Comparison of ENCODE assay signal across 7 mouse cellular contexts in the genomic region with DNA sequence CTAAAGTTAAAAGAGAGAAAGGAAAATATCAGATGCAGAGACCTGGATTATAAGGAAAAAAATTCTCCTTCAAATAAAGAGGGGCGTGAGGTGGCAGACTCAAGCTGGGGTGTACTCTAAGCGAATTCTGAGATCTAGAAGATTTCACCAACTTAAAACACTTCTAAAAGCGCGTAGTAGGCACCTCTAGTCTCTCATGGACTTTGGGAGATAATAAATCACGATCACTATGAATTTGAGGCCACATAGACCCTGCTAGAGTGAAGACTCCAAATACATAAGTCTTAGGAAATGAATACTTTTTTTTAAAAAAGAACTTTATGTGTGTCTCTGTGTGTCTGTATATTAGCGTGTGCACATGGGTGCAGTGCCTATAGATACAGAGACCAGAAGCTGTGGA. TPM values are rescaled to one million over a fixed set of nuclear protein-coding genes. Genes with fewer than 3 reads are reported as not detected.
DNase-seq lines count a peak whose midpoint lies in the region; ATAC-seq and TF ChIP-seq lines count a peak whose summit lies in the region.

No protein-coding gene starts in this region.

- no peak overlapping the region for H3ac ChIP-seq in myocyte (ENCODE audit: control insufficient read depth, insufficient read length)

- H3K4me3 ChIP-seq in left cerebral cortex, adult 2 months = peak overlapping the region; percentile 77; the same call in 1 of the 2 replicates
- peak overlapping the region; percentile 56; the same call in 1 of the 2 replicates for H3K4me3 ChIP-seq in forebrain, embryonic 12.5 days (replicated peaks)
- H3K4me3 ChIP-seq in limb, embryonic 10.5 days = peak overlapping the region; percentile 64
- H3K4me3 ChIP-seq in myocyte = peak overlapping the region; percentile 28

- ATAC-seq in forebrain, embryonic 12.5 days (ENCODE audit: low FRiP score) = no peak

- H3K9ac ChIP-seq in forebrain, embryonic 12.5 days = peak overlapping the region; percentile 72; the same call in 1 of the 2 replicates

- H3K4me2 ChIP-seq in forebrain, embryonic 12.5 days = peak overlapping the region; percentile 88
- peak overlapping the region; percentile 66 for H3K4me2 ChIP-seq in myocyte (ENCODE audit: low read depth)

- no peaks in the 10 kb centered on the region for H3K9me3 ChIP-seq in forebrain, embryonic 12.5 days
- H3K9me3 ChIP-seq in limb, embryonic 10.5 days (replicated peaks) = no peaks in the 10 kb centered on the region

- H3K36me3 ChIP-seq in forebrain, embryonic 12.5 days (replicated peaks) = peaks cover 23% of the 10 kb centered on the region
- peaks cover 36% of the 10 kb centered on the region for H3K36me3 ChIP-seq in limb, embryonic 10.5 days
- peaks cover 22% of the 10 kb centered on the region for H3K36me3 ChIP-seq in myocyte (ENCODE audit: control insufficient read depth, insufficient read depth)

- intact Hi-C loops in left cerebral cortex, adult 2 months (cut with DNase I) = loop anchor here (2.0 kb wide), 1 partner anchor 15 kb away; a partner anchor contains a TSS

- TF ChIP-seq CTCF in left cerebral cortex, adult 2 months (IDR thresholded peaks at IDR 0.05) = no peak

- peaks cover 19% of the 10 kb centered on the region for H3K79me2 ChIP-seq in myocyte (ENCODE audit: control insufficient read depth, insufficient read depth)

- no peak overlapping the region for H3K27ac ChIP-seq in left cerebral cortex, adult 2 months
- no peak overlapping the region for H3K27ac ChIP-seq in forebrain, embryonic 12.5 days
- peak overlapping the region; percentile 81; the same call in 1 of the 2 replicates for H3K27ac ChIP-seq in limb, embryonic 10.5 days

- no peak for TF ChIP-seq POLR2A in myocyte (IDR thresholded peaks at IDR 0.05; ENCODE audit: insufficient read length, low read depth)

- 68% methylated on average over 6 of the region's 6 CpGs for WGBS in forebrain, embryonic 12.5 days
- WGBS in limb, embryonic 10.5 days = 67% methylated on average over 6 of the region's 6 CpGs

- no peaks in the 10 kb centered on the region for H3K27me3 ChIP-seq in forebrain, embryonic 12.5 days
- H3K27me3 ChIP-seq in limb, embryonic 10.5 days (ENCODE audit: low read depth, poor library complexity, severe bottlenecking) = no peaks in the 10 kb centered on the region
- H3K27me3 ChIP-seq in myocyte (ENCODE audit: control insufficient read depth, insufficient read depth, insufficient read length) = no peaks in the 10 kb centered on the region

- peaks cover 51% of the 10 kb centered on the region for H3K4me1 ChIP-seq in forebrain, embryonic 12.5 days
- H3K4me1 ChIP-seq in limb, embryonic 10.5 days = peaks cover 64% of the 10 kb centered on the region

- no peak for DNase-seq in left cerebral cortex, adult 2 months (ENCODE audit: extremely low spot score in 1 of 2, low spot score in 2 of 2)
- DNase-seq in left cerebral cortex, adult 8-10 months (ENCODE audit: low spot score in 2 of 2) = no peak
- no peak for DNase-seq in limb, embryonic 10.5 days (ENCODE audit: low spot score)
- no peak for DNase-seq in gastrocnemius, adult 18-20 months (ENCODE audit: low spot score)
- no peak for DNase-seq in cerebellum, postnatal 4 days (ENCODE audit: low spot score in 2 of 2)

TF ChIP-seq in myocyte, 11 proteins besides CTCF, POLR2A, EP300 and RAD21:
- TF ChIP-seq MYOG (IDR thresholded peaks at IDR 0.05; ENCODE audit: control insufficient read depth in 1 of 3, insufficient read depth in 1 of 3, insufficient read length in 2 of 3, low read depth in 2 of 3) = no peak
- TF ChIP-seq TCF12 (IDR thresholded peaks at IDR 0.05; ENCODE audit: insufficient read depth, poor library complexity, severe bottlenecking) = no peak
- no peak for TF ChIP-seq MAX (IDR thresholded peaks at IDR 0.05; ENCODE audit: low read depth)
- TF ChIP-seq REST (IDR thresholded peaks at IDR 0.05; ENCODE audit: insufficient read depth, insufficient read length) = no peak
- no peak for TF ChIP-seq E2F4 (IDR thresholded peaks at IDR 0.05; ENCODE audit: insufficient read depth)
- TF ChIP-seq USF1 (IDR thresholded peaks at IDR 0.05; ENCODE audit: low read depth) = no peak
- no peak for TF ChIP-seq MYOD1 (IDR thresholded peaks at IDR 0.05; ENCODE audit: control insufficient read depth in 1 of 3, insufficient read length in 2 of 3, low read depth in 2 of 3)
- TF ChIP-seq TCF3 (IDR thresholded peaks at IDR 0.05; ENCODE audit: insufficient read length, low read depth) = no peak
- TF ChIP-seq SRF (IDR thresholded peaks at IDR 0.05; ENCODE audit: control insufficient read depth, insufficient read length, low read depth) = no peak
- no peak for TF ChIP-seq POLR2AphosphoS2 (IDR thresholded peaks at IDR 0.05; ENCODE audit: insufficient read length, low read depth)
- TF ChIP-seq CEBPB (IDR thresholded peaks at IDR 0.05; ENCODE audit: insufficient read depth, poor library complexity, severe bottlenecking) = no peak
TF ChIP-seq in myocyte: peak in this region for 0.

RNA-seq across cellular contexts. Expression of a gene that starts 0.5 kb away (rescaled TPM):
- total RNA-seq in left cerebral cortex, adult 2 months (2021) = 10 to 100 TPM; 59.4 to 62.5 TPM
- total RNA-seq in left cerebral cortex, adult 8-10 months (2022) = 10 to 100 TPM; 57.9 to 68.3 (median 61.2) TPM
- polyA plus RNA-seq in forebrain, embryonic 12.5 days (2016; fragmentation: Nextera tagmentation; extraction: Ambion mirVana) = 43.5 and 48.4 TPM in 2 replicates
- 36.4 and 52.1 TPM in 2 replicates for polyA plus RNA-seq in limb, embryonic 10.5 days (2016; fragmentation: Nextera tagmentation; extraction: Ambion mirVana)
- polyA plus RNA-seq in myocyte (2012; fragmentation: generic; extraction: Trizol) = 130 TPM
- 100 to 1,000 TPM; 319 to 378 TPM for total RNA-seq in gastrocnemius, adult 18-20 months (2021)

RNA-seq across cellular contexts. Expression of a gene that starts 1.1 kb away (rescaled TPM):
- total RNA-seq in left cerebral cortex, adult 2 months (2021) = 100 to 1,000 TPM; 818 to 875 TPM
- total RNA-seq in left cerebral cortex, adult 8-10 months (2022) = 100 to 1,000 TPM; 721 to 849 (median 797) TPM
- polyA plus RNA-seq in forebrain, embryonic 12.5 days (2016; fragmentation: Nextera tagmentation; extraction: Ambion mirVana) = 20.3 and 24.9 TPM in 2 replicates
- polyA plus RNA-seq in limb, embryonic 10.5 days (2016; fragmentation: Nextera tagmentation; extraction: Ambion mirVana) = 8.8 and 12.9 TPM in 2 replicates
- polyA plus RNA-seq in myocyte (2012; fragmentation: generic; extraction: Trizol) = 26.8 TPM
- 1 to 10 TPM; 3.4 to 5.3 TPM for total RNA-seq in gastrocnemius, adult 18-20 months (2021)

RNA-seq across cellular contexts. Expression of a gene that starts 15.3 kb away (rescaled TPM):
- 10 to 100 TPM; 32.6 to 32.9 TPM for total RNA-seq in left cerebral cortex, adult 2 months (2021)
- 10 to 100 TPM; 28.0 to 36.9 (median 32.9) TPM for total RNA-seq in left cerebral cortex, adult 8-10 months (2022)
- 45.2 and 46.6 TPM in 2 replicates for polyA plus RNA-seq in forebrain, embryonic 12.5 days (2016; fragmentation: Nextera tagmentation; extraction: Ambion mirVana)
- 65.2 and 70.6 TPM in 2 replicates for polyA plus RNA-seq in limb, embryonic 10.5 days (2016; fragmentation: Nextera tagmentation; extraction: Ambion mirVana)
- 24.3 TPM for polyA plus RNA-seq in myocyte (2012; fragmentation: generic; extraction: Trizol)
- total RNA-seq in gastrocnemius, adult 18-20 months (2021) = 1 to 10 TPM; 3.5 to 4.3 TPM

RNA-seq across cellular contexts. Expression of a gene that starts 20.1 kb away (rescaled TPM):
- total RNA-seq in left cerebral cortex, adult 2 months (2021) = 10 to 100 TPM; 44.3 to 48.9 TPM
- 10 to 100 TPM; 49.6 to 59.9 (median 51.8) TPM for total RNA-seq in left cerebral cortex, adult 8-10 months (2022)
- 91.3 and 99.1 TPM in 2 replicates for polyA plus RNA-seq in forebrain, embryonic 12.5 days (2016; fragmentation: Nextera tagmentation; extraction: Ambion mirVana)
- 101 and 106 TPM in 2 replicates for polyA plus RNA-seq in limb, embryonic 10.5 days (2016; fragmentation: Nextera tagmentation; extraction: Ambion mirVana)
- 58.6 TPM for polyA plus RNA-seq in myocyte (2012; fragmentation: generic; extraction: Trizol)
- total RNA-seq in gastrocnemius, adult 18-20 months (2021) = 10 to 100 TPM; 18.0 to 19.2 TPM

RNA-seq across cellular contexts. Expression of a gene that starts 24.7 kb away (rescaled TPM):
- 100 to 1,000 TPM; 209 to 215 TPM for total RNA-seq in left cerebral cortex, adult 2 months (2021)
- 100 to 1,000 TPM; 218 to 247 (median 236) TPM for total RNA-seq in left cerebral cortex, adult 8-10 months (2022)
- polyA plus RNA-seq in forebrain, embryonic 12.5 days (2016; fragmentation: Nextera tagmentation; extraction: Ambion mirVana) = 527 and 539 TPM in 2 replicates
- polyA plus RNA-seq in limb, embryonic 10.5 days (2016; fragmentation: Nextera tagmentation; extraction: Ambion mirVana) = 280 and 332 TPM in 2 replicates
- 530 TPM for polyA plus RNA-seq in myocyte (2012; fragmentation: generic; extraction: Trizol)
- total RNA-seq in gastrocnemius, adult 18-20 months (2021) = 100 to 1,000 TPM; 211 to 222 TPM

Comparison
In these comparisons a context has a peak if more than half of its experiments do, and no peak if none do; other contexts are left out.
1. RNA of a gene that starts 0.5 kb away (total RNA-seq): 319 to 378 TPM in gastrocnemius, adult 18-20 months; 57.9 to 68.3 TPM in left cerebral cortex, adult 8-10 months and 59.4 to 62.5 TPM in left cerebral cortex, adult 2 months; every median in the first group is over 4 times any median in the second.
2. RNA of a gene that starts 1.1 kb away (total RNA-seq): 818 to 875 TPM in left cerebral cortex, adult 2 months and 721 to 849 TPM in left cerebral cortex, adult 8-10 months; 3.4 to 5.3 TPM in gastrocnemius, adult 18-20 months; every median in the first group is over 100 times any median in the second.
3. RNA of a gene that starts 15.3 kb away (total RNA-seq): 28.0 to 36.9 TPM in left cerebral cortex, adult 8-10 months and 32.6 to 32.9 TPM in left cerebral cortex, adult 2 months; 3.5 to 4.3 TPM in gastrocnemius, adult 18-20 months; every median in the first group is over 4 times any median in the second.
4. Peak in every context shown above with its lines, with median percentiles within 50 percentile points of each other: H3K4me3 ChIP-seq.